In genomic region chr13:53237455-53237854, GRCm38 (mm10) we compare ENCODE assay signal across 14 mouse cellular contexts. TPM values are rescaled to one million over a fixed set of nuclear protein-coding genes. Genes with fewer than 3 reads are reported as not detected.
A peak's percentile ranks its signal among the peaks of the same experiment; 100 is the strongest.
DNase-seq lines count a peak whose midpoint lies in the region; ATAC-seq and TF ChIP-seq lines count a peak whose summit lies in the region.
"Had no signal": no experiment of that assay in that cellular context is flagged by ENCODE, and none has a peak within 500 bp of the region (broad histone marks: within the 10 kb centered on the region; RNA-seq: fewer than 3 reads in every experiment).

No protein-coding gene starts in this region.

- DNase-seq in heart, embryonic 10.5 days (ENCODE audit: low spot score): no peak
- no peak for DNase-seq in heart, adult 9 months (ENCODE audit: low spot score in 2 of 2)
- DNase-seq in lung, embryonic 14.5 days: peak; percentile 71
- no peak for DNase-seq in lung, adult 18-20 months
- DNase-seq in ovary, postnatal 36 days (ENCODE audit: low spot score): no peak
- DNase-seq: cerebellum, adult 11-12 months; liver, embryonic 13.5 days; thymus, postnatal 25 days had no signal

- H3K4me2 ChIP-seq in lung, embryonic 14.5 days: no peak overlapping the region
- H3K4me2 ChIP-seq in intestine, embryonic 15.5 days (replicated peaks): no peak overlapping the region
- H3K4me2 ChIP-seq in stomach, embryonic 14.5 days (replicated peaks; ENCODE audit: low read depth, low read length): no peak overlapping the region
- H3K4me2 ChIP-seq: heart, embryonic 12.5 days; liver, embryonic 13.5 days had no signal

- no peak for TF ChIP-seq CTCF in lung, embryonic 14.5 days (IDR thresholded peaks at IDR 0.05; ENCODE audit: low read depth)

- H3K9me3 ChIP-seq in heart, embryonic 10.5 days: no peaks in the 10 kb centered on the region
- H3K9me3 ChIP-seq in lung, embryonic 14.5 days (ENCODE audit: low read depth, low read length): peaks cover 6% of the 10 kb centered on the region; the same call in 1 of the 2 replicates
- H3K9me3 ChIP-seq in intestine, embryonic 15.5 days: no peaks in the 10 kb centered on the region
- H3K9me3 ChIP-seq in stomach, embryonic 14.5 days (ENCODE audit: control insufficient read depth, low read depth, low read length): peaks cover 3% of the 10 kb centered on the region; the same call in 1 of the 2 replicates
- H3K9me3 ChIP-seq: liver, embryonic 13.5 days had no signal

- peaks cover 16% of the 10 kb centered on the region for H3K36me3 ChIP-seq in heart, embryonic 10.5 days
- H3K36me3 ChIP-seq in lung, embryonic 14.5 days (ENCODE audit: insufficient read depth): peaks cover 3% of the 10 kb centered on the region; the same call in 1 of the 2 replicates
- no peaks in the 10 kb centered on the region; the same call in 1 of the 2 replicates for H3K36me3 ChIP-seq in intestine, embryonic 15.5 days
- H3K36me3 ChIP-seq in stomach, embryonic 14.5 days (ENCODE audit: control insufficient read depth, insufficient read depth, low read length): no peaks in the 10 kb centered on the region
- H3K36me3 ChIP-seq: G1E; liver, embryonic 13.5 days had no signal

- 0 out of 2 replicates have a peak overlapping the region, but pooled peaks have one; percentile 67 for H3K27ac ChIP-seq in heart, embryonic 10.5 days
- no peak overlapping the region; the same call in 1 of the 2 replicates for H3K27ac ChIP-seq in lung, embryonic 14.5 days (ENCODE audit: low read depth)
- peak overlapping the region; percentile 58 for H3K27ac ChIP-seq in intestine, embryonic 15.5 days
- peak overlapping the region; percentile 66; the same call in 1 of the 2 replicates for H3K27ac ChIP-seq in stomach, embryonic 14.5 days (ENCODE audit: low read length)
- H3K27ac ChIP-seq: liver, embryonic 13.5 days had no signal

- H3K4me1 ChIP-seq in heart, embryonic 10.5 days: peaks cover 68% of the 10 kb centered on the region
- H3K4me1 ChIP-seq in lung, embryonic 14.5 days (ENCODE audit: insufficient read depth): peaks cover 42% of the 10 kb centered on the region
- peaks cover 57% of the 10 kb centered on the region for H3K4me1 ChIP-seq in intestine, embryonic 15.5 days (replicated peaks)
- H3K4me1 ChIP-seq in stomach, embryonic 14.5 days (ENCODE audit: control insufficient read depth, insufficient read depth, low read length): peaks cover 58% of the 10 kb centered on the region
- H3K4me1 ChIP-seq: liver, embryonic 13.5 days had no signal

- WGBS in heart, embryonic 10.5 days: 63% methylated on average over 10 of the region's 10 CpGs
- WGBS in lung, embryonic 14.5 days: 48% methylated on average over 10 of the region's 10 CpGs
- WGBS in intestine, embryonic 15.5 days: 51% methylated on average over 10 of the region's 10 CpGs
- WGBS in stomach, embryonic 14.5 days: 52% methylated on average over 10 of the region's 10 CpGs

- no peak overlapping the region for H3K9ac ChIP-seq in lung, embryonic 14.5 days
- no peak overlapping the region for H3K9ac ChIP-seq in intestine, embryonic 15.5 days
- no peak overlapping the region; the same call in 1 of the 2 replicates for H3K9ac ChIP-seq in stomach, embryonic 14.5 days (replicated peaks; ENCODE audit: low read depth, low read length)
- H3K9ac ChIP-seq: heart, embryonic 12.5 days; liver, embryonic 13.5 days had no signal

- no peak overlapping the region for H3K4me3 ChIP-seq in heart, embryonic 10.5 days
- H3K4me3 ChIP-seq in lung, embryonic 14.5 days (ENCODE audit: low read depth, low read length): no peak overlapping the region
- no peak overlapping the region for H3K4me3 ChIP-seq in intestine, embryonic 15.5 days (replicated peaks)
- H3K4me3 ChIP-seq in stomach, embryonic 14.5 days (ENCODE audit: low read depth, low read length): no peak overlapping the region
- H3K4me3 ChIP-seq: heart, embryonic 12.5 days; liver, embryonic 13.5 days had no signal

- ATAC-seq in lung, embryonic 14.5 days (ENCODE audit: insufficient read depth): no peak
- no peak for ATAC-seq in intestine, embryonic 15.5 days
- ATAC-seq in stomach, embryonic 14.5 days (ENCODE audit: insufficient number of reproducible peaks, insufficient read depth, low FRiP score, low read depth): no peak
- no peak for ATAC-seq in monocyte, adult 5-6 weeks (replicated peaks; ENCODE audit: insufficient number of reproducible peaks, low FRiP score, low TSS enrichment, poor library complexity, severe bottlenecking)
- ATAC-seq: midbrain, embryonic 16.5 days had no signal

- H3K27me3 ChIP-seq in heart, embryonic 10.5 days (ENCODE audit: insufficient read depth, poor library complexity, severe bottlenecking): no peaks in the 10 kb centered on the region
- no peaks in the 10 kb centered on the region for H3K27me3 ChIP-seq in lung, embryonic 14.5 days (ENCODE audit: insufficient read depth, low read length)
- no peaks in the 10 kb centered on the region for H3K27me3 ChIP-seq in intestine, embryonic 15.5 days (replicated peaks)
- H3K27me3 ChIP-seq in stomach, embryonic 14.5 days (ENCODE audit: control insufficient read depth, insufficient read depth, low read length): no peaks in the 10 kb centered on the region
- H3K27me3 ChIP-seq: heart, embryonic 12.5 days had no signal

RNA-seq across cellular contexts. Expression of gene Ror2, which starts 48.5 kb away (rescaled TPM):
- polyA plus RNA-seq in heart, embryonic 10.5 days (2016; fragmentation: Nextera tagmentation; extraction: Ambion mirVana): 25.8 and 27.8 TPM in 2 replicates
- 16.2 and 18.2 TPM in 2 replicates for polyA plus RNA-seq in lung, embryonic 14.5 days (2014; fragmentation: Nextera tagmentation; extraction: Ambion mirVana)
- polyA plus RNA-seq in intestine, embryonic 15.5 days (2015; fragmentation: Nextera tagmentation; extraction: Ambion mirVana): 18.8 and 19.3 TPM in 2 replicates
- polyA plus RNA-seq in stomach, embryonic 14.5 days (2014; fragmentation: Nextera tagmentation; extraction: Ambion mirVana): 13.9 and 14.0 TPM in 2 replicates
- not detected in 3 replicates for total RNA-seq in monocyte, adult 5-6 weeks (2017)
- total RNA-seq: G1E had no signal
- polyA plus RNA-seq: G1E had no signal
